Mouse (Mus musculus) erythroblast, adult 5-6 weeks (primary cell): ENCODE measurements around the gene Casc3. TPM values are rescaled to one million over a fixed set of nuclear protein-coding genes. Genes with fewer than 3 reads are reported as not detected.
A peak's percentile ranks its signal among the peaks of the same experiment; 100 is the strongest.

ENCODE experiments used
- ATAC-seq: replicated peaks from 2 replicates; pipeline ENCODE4 v1.8.0; 2016; ENCODE audit warnings: moderate number of reproducible peaks, mild to moderate bottlenecking, moderate TSS enrichment, inconsistent platforms; ENCODE audit not compliant: poor library complexity, low FRiP score, severe bottlenecking
- total RNA-seq, 2 experiments: library from RNA; stranded (forward) in 1 of 2; stranded (reverse) in 1 of 2; fragments of 150-400 nt in 1 of 2; fragments of 200-764, 138-1000 nt in 1 of 2; gene quantifications; 2 replicates each; pipeline versions ENCODE4 v1.2.3 to v1.2.4; 2015 to 2017; ENCODE audit warnings: low replicate concordance in 2 of 2

Gene Casc3
- total RNA-seq, 2 experiments from 2014 or later, result 15.7 to 20.0 TPM

DNA sequence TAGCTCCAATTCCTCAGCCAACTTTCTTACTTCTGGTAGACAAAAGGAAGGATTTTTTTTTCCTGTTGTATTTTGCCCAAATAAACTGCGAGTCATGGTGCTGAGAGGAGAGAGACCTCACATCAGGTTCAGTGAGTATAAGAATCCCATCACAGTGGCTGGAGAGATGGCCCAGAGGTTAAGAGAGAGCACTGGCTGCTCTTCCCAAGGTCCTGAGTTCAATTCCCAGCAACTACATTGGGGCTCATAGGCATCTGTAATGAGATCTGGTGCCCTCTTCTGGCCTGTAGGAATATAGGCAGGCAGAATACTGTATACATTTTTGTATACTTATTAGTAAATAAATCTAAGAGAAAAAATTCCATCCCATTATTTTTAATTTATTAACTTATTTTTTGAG is 17.0 kb upstream of the Casc3 start:
- ATAC-seq, result no peak

DNA sequence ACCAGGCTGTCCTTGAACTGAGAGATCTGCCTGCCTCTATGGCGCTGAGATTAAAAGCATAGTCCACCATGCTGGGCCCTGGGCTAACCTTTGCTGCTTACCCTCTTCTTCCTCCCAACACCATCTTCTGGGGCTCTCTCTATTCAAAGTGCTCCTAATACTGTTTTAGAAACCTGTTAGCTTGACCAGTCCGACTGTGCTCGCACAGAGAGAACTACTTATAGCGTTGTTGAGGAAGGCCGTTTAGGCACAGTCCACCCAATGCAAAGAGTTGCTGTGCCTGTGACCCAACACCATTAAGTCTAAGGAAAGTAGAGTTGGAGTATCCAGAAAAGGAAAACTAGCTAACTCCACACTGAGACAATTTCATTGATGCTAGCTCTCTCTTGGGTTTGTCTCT is 16.6 kb upstream of the Casc3 start:
- ATAC-seq, result no peak

GRCm38 (mm10) chr11:98788550-98789218 is 16.0 kb upstream of the Casc3 start:
- peak; percentile 82 for ATAC-seq

DNA sequence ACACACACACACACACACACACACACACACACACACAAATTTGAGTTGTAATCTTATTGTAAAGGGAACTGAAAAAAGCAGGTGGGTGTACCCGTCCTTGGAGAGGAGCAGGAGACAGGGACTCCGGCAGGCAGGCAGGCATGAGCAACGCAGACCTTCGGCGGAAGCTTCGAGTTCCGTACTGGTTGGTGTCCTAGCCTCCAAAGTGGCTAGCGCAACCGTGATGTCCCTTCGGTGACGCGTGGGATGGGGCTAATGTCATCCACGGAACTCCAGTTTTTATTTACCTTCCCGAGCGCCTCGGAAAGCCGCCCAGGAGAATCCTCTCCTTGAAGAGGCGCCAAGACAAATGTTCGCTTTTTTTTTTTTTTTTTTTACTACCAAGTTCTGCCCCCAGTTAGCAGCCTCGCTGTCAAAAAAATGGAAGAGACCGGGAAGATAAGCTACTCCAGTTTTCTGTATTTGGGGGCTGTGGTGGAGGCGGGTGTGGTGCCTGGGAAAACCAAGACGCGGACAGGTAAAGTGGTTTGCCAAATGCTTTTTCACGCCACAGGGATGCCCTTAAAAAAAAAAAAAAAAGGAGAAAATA is 15.4 kb upstream of the Casc3 start:
- no peak for ATAC-seq

GRCm38 (mm10) chr11:98789824-98790223 is 14.9 kb upstream of the Casc3 start:
- ATAC-seq, result no peak

GRCm38 (mm10) chr11:98790631-98791205 is 14.0 kb upstream of the Casc3 start:
- ATAC-seq, result no peak

GRCm38 (mm10) chr11:98791448-98791847 is 13.3 kb upstream of the Casc3 start:
- no peak for ATAC-seq

GRCm38 (mm10) chr11:98792081-98792480 is 12.6 kb upstream of the Casc3 start:
- ATAC-seq, result no peak

- peak; percentile 64 for ATAC-seq
These were observed 10.2 kb upstream of the Casc3 start for GRCm38 (mm10) chr11:98794469-98795014.

- peak; percentile 67 for ATAC-seq
These were observed 9.5 kb upstream of the Casc3 start, which contains the start of gene Msl1 for GRCm38 (mm10) chr11:98795015-98795713. Gene Msl1, plus strand, starts transcription at chr11:98795516.

GRCm38 (mm10) chr11:98795714-98796514 is 8.8 kb upstream of the Casc3 start:
- peak; percentile 40 for ATAC-seq

DNA sequence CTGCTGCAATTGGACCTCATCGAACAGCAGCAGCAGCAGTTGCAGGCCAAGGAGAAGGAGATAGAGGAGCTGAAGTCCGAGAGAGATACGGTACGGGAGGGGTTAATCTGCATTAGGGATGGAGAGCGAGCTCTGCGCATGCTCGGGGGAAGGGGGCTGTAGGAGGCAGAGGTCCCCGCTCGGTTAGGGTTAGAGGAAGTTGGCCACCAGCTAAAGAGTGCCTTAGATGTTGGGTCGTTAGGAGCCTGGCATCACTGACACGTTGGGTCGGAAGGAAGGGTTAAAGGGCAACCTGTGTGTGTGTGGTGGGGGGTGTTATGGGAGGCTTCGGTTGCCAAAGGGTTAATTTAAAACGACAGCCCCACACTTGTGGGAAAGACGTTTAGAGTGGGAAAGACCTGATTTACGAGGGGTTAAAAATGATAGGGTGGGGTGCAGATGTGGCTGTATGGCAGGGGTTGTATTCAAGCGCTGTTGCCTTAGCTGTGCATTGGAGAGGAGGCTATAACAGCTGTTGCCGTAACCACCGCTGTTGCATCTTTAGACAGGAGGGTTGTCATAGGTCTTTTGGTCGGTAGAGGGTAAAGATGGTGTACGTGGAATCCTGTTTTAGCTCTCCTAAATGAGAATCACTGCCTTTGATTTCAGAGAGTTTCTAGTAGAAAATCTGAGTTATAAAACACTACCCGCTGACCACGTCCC is 8.0 kb upstream of the Casc3 start:
- ATAC-seq, result 0 out of 2 replicates have a peak, but pooled peaks have one; percentile 6

GRCm38 (mm10) chr11:98797306-98797705 is 7.4 kb upstream of the Casc3 start:
- ATAC-seq, result no peak

GRCm38 (mm10) chr11:98797909-98798308 is 6.8 kb upstream of the Casc3 start:
- ATAC-seq, result no peak

- no peak for ATAC-seq
These were observed 3.7 kb downstream of the Casc3 start for GRCm38 (mm10) chr11:98808417-98808816.

DNA sequence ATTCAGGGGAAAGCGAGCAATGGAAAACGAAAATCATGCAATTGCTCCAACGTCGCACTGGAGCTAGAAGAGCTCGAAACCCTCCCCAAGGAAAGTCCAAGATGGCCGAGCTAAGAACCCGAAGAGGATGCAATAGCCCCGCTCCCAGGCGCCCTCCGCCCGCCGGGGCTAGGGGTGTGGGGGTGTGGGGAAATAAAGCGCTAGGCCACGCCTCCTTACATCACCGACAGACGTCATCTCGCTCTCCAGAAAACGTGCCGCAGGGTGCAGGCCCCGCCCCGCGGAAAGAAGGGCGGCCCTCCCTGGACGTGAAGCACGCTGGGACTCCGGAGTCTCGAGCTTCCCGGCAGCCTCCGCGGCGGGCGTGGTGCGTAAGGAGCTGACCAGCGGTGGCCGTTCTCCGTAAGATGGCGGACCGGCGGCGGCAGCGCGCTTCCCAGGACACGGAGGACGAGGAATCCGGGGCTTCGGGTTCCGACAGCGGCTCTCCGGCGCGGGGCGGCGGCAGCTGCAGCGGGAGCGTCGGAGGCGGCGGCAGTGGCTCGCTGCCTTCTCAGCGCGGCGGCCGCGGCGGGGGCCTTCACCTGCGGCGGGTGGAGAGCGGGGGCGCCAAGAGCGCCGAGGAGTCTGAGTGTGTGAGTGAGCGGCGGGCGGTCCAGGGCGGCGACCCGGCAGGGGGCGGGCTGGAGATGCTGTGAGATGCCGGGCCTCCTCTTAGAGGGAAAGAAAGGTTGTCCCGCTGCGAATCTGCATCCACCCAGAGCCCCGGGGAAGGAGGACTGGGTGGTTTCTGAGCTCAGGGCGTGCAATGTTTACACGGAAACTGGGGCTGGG is 5.0 kb downstream of the Casc3 start:
- ATAC-seq, result peak; percentile 97

- ATAC-seq, result no peak
These were observed 6.0 kb downstream of the Casc3 start for GRCm38 (mm10) chr11:98810686-98811085.

GRCm38 (mm10) chr11:98816706-98817239 is 12.1 kb downstream of the Casc3 start:
- no peak for ATAC-seq
